Comparison of ENCODE assay signal across 8 mouse cellular contexts in genomic region chr12:91684101-91684839, GRCm38 (mm10).
DNase-seq lines count a peak whose midpoint lies in the region; ATAC-seq lines count a peak whose summit lies in the region.

No protein-coding gene starts in this region.

- H3K4me1 ChIP-seq in hindbrain, embryonic 10.5 days (replicated peaks), result peaks cover 62% of the 10 kb centered on the region
- peaks cover 14% of the 10 kb centered on the region for H3K4me1 ChIP-seq in liver, embryonic 16.5 days (ENCODE audit: control insufficient read depth, low read depth, low read length)

- peak; percentile 21 for DNase-seq in layer of hippocampus, adult 9-11 months
- DNase-seq in layer of hippocampus, adult 9-10 months (ENCODE audit: low spot score), result no peak
- DNase-seq in cerebellum, postnatal 14 days, result peak; percentile 63 to 68
- peak; percentile 65 for DNase-seq in hindbrain, embryonic 10.5 days (ENCODE audit: low spot score)
- peak; percentile 82 for DNase-seq in retina, embryonic 14.5 days (ENCODE audit: low spot score)
- no peak for DNase-seq in gastrocnemius, postnatal 36 days
- DNase-seq in urinary bladder, postnatal 14 days (ENCODE audit: low spot score), result no peak

- H3K27ac ChIP-seq in hindbrain, embryonic 10.5 days, result peak overlapping the region; percentile 88
- no peak overlapping the region for H3K27ac ChIP-seq in liver, embryonic 16.5 days (ENCODE audit: low read length)

- intact Hi-C loops in gastrocnemius, postnatal 36 days (cut with DNase I), result no loop called here

- H3K36me3 ChIP-seq in hindbrain, embryonic 10.5 days, result no peaks in the 10 kb centered on the region
- H3K36me3 ChIP-seq in liver, embryonic 16.5 days (ENCODE audit: control insufficient read depth, insufficient read depth), result no peaks in the 10 kb centered on the region

- peak overlapping the region; percentile 11; the same call in 1 of the 2 replicates for H3K4me2 ChIP-seq in liver, embryonic 16.5 days (ENCODE audit: low read depth, low read length)

- ATAC-seq in liver, embryonic 16.5 days (ENCODE audit: low read depth), result peak; percentile 24; the same call in 1 of the 2 replicates

- peak overlapping the region; percentile 8; the same call in 1 of the 2 replicates for H3K9ac ChIP-seq in liver, embryonic 16.5 days (ENCODE audit: low read depth, low read length)

- peak overlapping the region; percentile 41 for H3K4me3 ChIP-seq in hindbrain, embryonic 10.5 days
- H3K4me3 ChIP-seq in liver, embryonic 16.5 days (ENCODE audit: low read depth, low read length), result no peak overlapping the region

- peaks cover 5% of the 10 kb centered on the region; the same call in 1 of the 2 replicates for H3K27me3 ChIP-seq in hindbrain, embryonic 10.5 days (ENCODE audit: insufficient read depth, poor library complexity, severe bottlenecking)
- H3K27me3 ChIP-seq in liver, embryonic 16.5 days (ENCODE audit: control insufficient read depth, insufficient read depth, low read depth, low read length), result no peaks in the 10 kb centered on the region

- 18% methylated on average over 15 of the region's 15 CpGs for WGBS in hindbrain, embryonic 10.5 days
- 18% methylated on average over 15 of the region's 15 CpGs for WGBS in liver, embryonic 16.5 days (ENCODE audit: insufficient replicate concordance)

- no peaks in the 10 kb centered on the region for H3K9me3 ChIP-seq in hindbrain, embryonic 10.5 days
- H3K9me3 ChIP-seq in liver, embryonic 16.5 days (replicated peaks; ENCODE audit: control insufficient read depth, low read length), result no peaks in the 10 kb centered on the region

Comparison
In these comparisons a context has a peak if more than half of its experiments do, and no peak if none do; other contexts are left out.
1. DNase-seq: peak in layer of hippocampus, adult 9-11 months (single experiment), cerebellum, postnatal 14 days (2 of 2), hindbrain, embryonic 10.5 days (single experiment) and retina, embryonic 14.5 days (single experiment); none in layer of hippocampus, adult 9-10 months (single experiment), gastrocnemius, postnatal 36 days (0 of 2) and urinary bladder, postnatal 14 days (single experiment).